Mouse (Mus musculus): ENCODE measurements around the gene 5530401A14Rik. TPM values are rescaled to one million over a fixed set of nuclear protein-coding genes. Genes with fewer than 3 reads are reported as not detected.

5530401A14Rik gene
- polyA plus RNA-seq (2012; fragmentation: generic; extraction: Trizol), result not detected
- long read RNA-seq, experiment 1, result 0 reads
- long read RNA-seq, experiment 2, result 0 reads

DNA sequence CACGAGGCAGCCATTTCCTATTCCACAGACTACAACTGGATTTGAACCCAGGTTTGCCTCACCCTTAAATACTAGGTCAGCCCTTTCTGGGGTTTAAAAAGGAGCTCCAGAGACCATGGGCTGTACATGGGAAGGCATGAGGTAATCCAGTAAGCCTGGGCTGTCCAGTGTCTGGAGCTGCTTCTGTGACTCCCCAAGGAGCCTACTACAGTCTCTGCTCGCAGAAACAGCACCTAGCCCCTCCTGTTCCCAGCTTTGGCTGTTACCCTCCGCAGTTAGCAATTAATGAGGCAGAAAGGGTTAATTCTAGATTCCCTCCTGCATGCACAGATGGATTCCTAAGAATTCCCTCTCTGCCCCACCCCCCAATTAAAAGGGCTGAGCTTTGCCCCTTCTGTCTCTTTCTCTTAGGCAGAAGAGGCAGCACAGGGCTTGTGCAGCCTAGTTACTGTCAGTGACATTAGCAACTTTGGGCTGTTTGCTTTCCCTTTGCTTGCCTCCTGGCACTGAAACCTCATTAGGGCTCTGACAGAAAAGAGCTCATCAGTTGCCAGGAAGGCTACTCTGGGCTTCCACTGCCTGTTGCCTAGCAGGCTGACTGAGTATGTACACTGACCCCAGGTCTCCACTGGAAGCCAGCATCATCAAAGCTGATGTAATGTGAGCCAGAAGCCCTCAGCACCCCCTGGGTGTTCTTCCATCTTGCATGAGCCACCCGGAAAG lies at the start of gene 5530401A14Rik:
Gene 5530401A14Rik (plus strand): TSS at position 424 of the 723 bp plus-strand sequence.
- Histone ChIP-seq H3K4me3 (ENCODE audit: insufficient read depth, poor library complexity, severe bottlenecking) (no peak within 1 kb of the TSS), H3K27me3 (ENCODE audit: control insufficient read depth, insufficient read depth, insufficient read length) (peaks cover 17% of the 10 kb centered on the region), H3K79me3 (ENCODE audit: low read depth) (no peaks in the 10 kb centered on the region), H3K79me2 (ENCODE audit: control insufficient read depth, insufficient read depth) (no peaks in the 10 kb centered on the region), H3ac (ENCODE audit: control insufficient read depth, insufficient read length, low read depth) (no peak within 1 kb of the TSS), H3K36me3 (ENCODE audit: control insufficient read depth, insufficient read depth) (no peaks in the 10 kb centered on the region)
- TF ChIP-seq CEBPB (IDR thresholded peaks at IDR 0.05; ENCODE audit: low read depth) (no peak), FOSL1 (IDR thresholded peaks at IDR 0.05; ENCODE audit: insufficient read depth, low read length, poor library complexity, severe bottlenecking) (no peak), MYOG (IDR thresholded peaks at IDR 0.05; ENCODE audit: control insufficient read depth, extremely low read depth, insufficient read length) (no peak), CTCF (IDR thresholded peaks at IDR 0.05; ENCODE audit: control insufficient read depth, insufficient read depth, insufficient read length) (no peak), MYOD1 (IDR thresholded peaks at IDR 0.05; ENCODE audit: control insufficient read depth, insufficient read length, low read depth) (no peak), USF1 (IDR thresholded peaks at IDR 0.05; ENCODE audit: low read depth) (no peak), MAX (IDR thresholded peaks at IDR 0.05) (no peak)

GRCm38 (mm10) chr11:81814816-81815215 lies 45.7 kb upstream of the 5530401A14Rik start:
- H3K79me2 ChIP-seq (ENCODE audit: control insufficient read depth, insufficient read depth), result no peaks in the 10 kb centered on the region
- no peak overlapping the region for H3K4me3 ChIP-seq (ENCODE audit: insufficient read depth, poor library complexity, severe bottlenecking)
- TF ChIP-seq MYOD1 (IDR thresholded peaks at IDR 0.05; ENCODE audit: control insufficient read depth, insufficient read length, low read depth) (no peak), CTCF (IDR thresholded peaks at IDR 0.05; ENCODE audit: control insufficient read depth, insufficient read depth, insufficient read length) (no peak), CEBPB (IDR thresholded peaks at IDR 0.05; ENCODE audit: low read depth) (no peak), MYOG (IDR thresholded peaks at IDR 0.05; ENCODE audit: control insufficient read depth, extremely low read depth, insufficient read length) (no peak), FOSL1 (IDR thresholded peaks at IDR 0.05; ENCODE audit: insufficient read depth, low read length, poor library complexity, severe bottlenecking) (no peak), USF1 (IDR thresholded peaks at IDR 0.05; ENCODE audit: low read depth) (no peak), MAX (IDR thresholded peaks at IDR 0.05) (no peak)

GRCm38 (mm10) chr11:81816531-81816930 lies 43.9 kb upstream of the 5530401A14Rik start:
- no peaks in the 10 kb centered on the region for H3K79me2 ChIP-seq (ENCODE audit: control insufficient read depth, insufficient read depth)
- TF ChIP-seq CTCF (IDR thresholded peaks at IDR 0.05; ENCODE audit: control insufficient read depth, insufficient read depth, insufficient read length) (no peak), MYOG (IDR thresholded peaks at IDR 0.05; ENCODE audit: control insufficient read depth, extremely low read depth, insufficient read length) (no peak), USF1 (IDR thresholded peaks at IDR 0.05; ENCODE audit: low read depth) (no peak), MAX (IDR thresholded peaks at IDR 0.05) (no peak), MYOD1 (IDR thresholded peaks at IDR 0.05; ENCODE audit: control insufficient read depth, insufficient read length, low read depth) (no peak), FOSL1 (IDR thresholded peaks at IDR 0.05; ENCODE audit: insufficient read depth, low read length, poor library complexity, severe bottlenecking) (no peak), CEBPB (IDR thresholded peaks at IDR 0.05; ENCODE audit: low read depth) (no peak)
- H3ac ChIP-seq (ENCODE audit: control insufficient read depth, insufficient read length, low read depth), result no peak overlapping the region
- no peaks in the 10 kb centered on the region for H3K36me3 ChIP-seq (ENCODE audit: control insufficient read depth, insufficient read depth)
- H3K27me3 ChIP-seq (ENCODE audit: control insufficient read depth, insufficient read depth, insufficient read length), result peaks cover 12% of the 10 kb centered on the region
- no peaks in the 10 kb centered on the region for H3K79me3 ChIP-seq (ENCODE audit: low read depth)
- H3K4me3 ChIP-seq (ENCODE audit: insufficient read depth, poor library complexity, severe bottlenecking), result no peak overlapping the region

More at GRCm38 (mm10) chr11:81814816-81815215, 45.7 kb upstream of the 5530401A14Rik start:
- Histone ChIP-seq H3ac (ENCODE audit: control insufficient read depth, insufficient read length, low read depth) (no peak overlapping the region), H3K36me3 (ENCODE audit: control insufficient read depth, insufficient read depth) (no peaks in the 10 kb centered on the region), H3K27me3 (ENCODE audit: control insufficient read depth, insufficient read depth, insufficient read length) (peaks cover 8% of the 10 kb centered on the region), H3K79me3 (ENCODE audit: low read depth) (no peaks in the 10 kb centered on the region)

GRCm38 (mm10) chr11:81832381-81832780 lies 28.1 kb upstream of the 5530401A14Rik start:
- no peaks in the 10 kb centered on the region for H3K27me3 ChIP-seq (ENCODE audit: control insufficient read depth, insufficient read depth, insufficient read length)
- no peak overlapping the region for H3K4me3 ChIP-seq (ENCODE audit: insufficient read depth, poor library complexity, severe bottlenecking)
- no peak overlapping the region for H3ac ChIP-seq (ENCODE audit: control insufficient read depth, insufficient read length, low read depth)
- TF ChIP-seq MAX (IDR thresholded peaks at IDR 0.05) (no peak), MYOG (IDR thresholded peaks at IDR 0.05; ENCODE audit: control insufficient read depth, extremely low read depth, insufficient read length) (no peak), USF1 (IDR thresholded peaks at IDR 0.05; ENCODE audit: low read depth) (no peak), FOSL1 (IDR thresholded peaks at IDR 0.05; ENCODE audit: insufficient read depth, low read length, poor library complexity, severe bottlenecking) (no peak), CTCF (IDR thresholded peaks at IDR 0.05; ENCODE audit: control insufficient read depth, insufficient read depth, insufficient read length) (no peak), CEBPB (IDR thresholded peaks at IDR 0.05; ENCODE audit: low read depth) (no peak), MYOD1 (IDR thresholded peaks at IDR 0.05; ENCODE audit: control insufficient read depth, insufficient read length, low read depth) (no peak)
- no peaks in the 10 kb centered on the region for H3K79me3 ChIP-seq (ENCODE audit: low read depth)
- H3K79me2 ChIP-seq (ENCODE audit: control insufficient read depth, insufficient read depth), result no peaks in the 10 kb centered on the region
- H3K36me3 ChIP-seq (ENCODE audit: control insufficient read depth, insufficient read depth), result no peaks in the 10 kb centered on the region

DNA sequence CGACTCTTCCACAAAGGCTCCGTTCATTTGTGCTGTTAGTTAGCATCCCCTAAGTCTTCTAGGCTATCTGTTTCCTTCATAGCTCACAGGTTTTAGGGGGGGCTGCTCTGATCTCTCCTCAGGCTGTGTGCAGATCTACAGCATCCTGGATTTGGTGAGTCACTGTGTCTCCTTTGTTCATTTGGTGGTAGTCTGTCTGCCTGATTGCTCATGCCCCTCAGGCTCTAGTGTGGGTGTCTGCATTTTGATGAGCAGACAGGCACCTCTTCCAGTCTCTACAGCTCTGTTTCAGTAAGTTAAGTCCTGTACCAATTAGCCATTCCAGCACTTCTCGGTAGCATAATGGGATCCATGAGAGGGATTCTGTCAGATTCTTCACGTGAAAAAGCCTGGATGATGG lies 22.0 kb upstream of the 5530401A14Rik start:
- no peaks in the 10 kb centered on the region for H3K79me2 ChIP-seq (ENCODE audit: control insufficient read depth, insufficient read depth)
- no peak overlapping the region for H3K4me3 ChIP-seq (ENCODE audit: insufficient read depth, poor library complexity, severe bottlenecking)
- no peaks in the 10 kb centered on the region for H3K36me3 ChIP-seq (ENCODE audit: control insufficient read depth, insufficient read depth)
- no peak for TF ChIP-seq FOSL1 (IDR thresholded peaks at IDR 0.05; ENCODE audit: insufficient read depth, low read length, poor library complexity, severe bottlenecking)
- no peak for TF ChIP-seq USF1 (IDR thresholded peaks at IDR 0.05; ENCODE audit: low read depth)
- no peaks in the 10 kb centered on the region for H3K79me3 ChIP-seq (ENCODE audit: low read depth)
- H3ac ChIP-seq (ENCODE audit: control insufficient read depth, insufficient read length, low read depth), result no peak overlapping the region
- H3K27me3 ChIP-seq (ENCODE audit: control insufficient read depth, insufficient read depth, insufficient read length), result no peaks in the 10 kb centered on the region

All from C2C12 (cell line).